Mouse (Mus musculus): ENCODE data around the gene Olfr1204. TPM values are rescaled to one million over a fixed set of nuclear protein-coding genes. Genes with fewer than 3 reads are reported as not detected.

The Olfr1204 gene
- not detected in 2 replicates for polyA plus RNA-seq (2015; fragmentation: Nextera tagmentation; extraction: Ambion mirVana)

GRCm38 (mm10) chr2:88848992-88849391, at the start of gene Olfr1204:
Gene Olfr1204 (plus strand): TSS chr2:88849292.

GRCm38 (mm10) chr2:88814196-88814595, 34.9 kb upstream of the Olfr1204 start, which contains the start of gene Olfr1202:
Gene Olfr1202 (plus strand): TSS chr2:88814496.

GRCm38 (mm10) chr2:88829437-88829836, 19.7 kb upstream of the Olfr1204 start, which contains the start of gene Olfr1205:
Gene Olfr1205 (plus strand): TSS chr2:88829737.

DNA sequence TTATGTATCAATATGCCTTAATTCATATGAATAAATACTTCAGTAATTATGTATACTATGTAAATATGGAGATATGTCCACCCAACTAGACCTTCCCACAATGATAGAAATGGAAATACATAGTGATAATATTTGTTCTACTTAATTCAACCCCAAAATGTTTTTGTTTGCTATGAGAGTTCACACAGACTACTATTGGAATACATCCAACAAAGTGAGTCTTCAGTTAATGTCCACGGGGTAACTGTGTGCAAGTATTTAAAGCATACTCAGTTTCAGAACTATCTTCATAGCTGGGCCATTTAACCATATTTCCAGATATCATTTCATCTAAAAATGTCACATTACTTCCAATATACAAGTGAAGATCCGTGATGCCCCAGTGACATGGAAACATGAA, 13.8 kb downstream of the Olfr1204 start, which contains the start of gene Olfr1206:
Gene Olfr1206 (plus strand): TSS at position 301 of the 400 bp plus-strand sequence.

GRCm38 (mm10) chr2:88902211-88902610, 53.1 kb downstream of the Olfr1204 start, which contains the start of gene Olfr1208:
Gene Olfr1208 (minus strand): TSS chr2:88902311.

Other genes with a start within 250 kb of the Olfr1204 start
- gene Olfr1191-ps1, start 208.8 kb upstream of the Olfr1204 start, polyA plus RNA-seq (2015; fragmentation: Nextera tagmentation; extraction: Ambion mirVana): not detected in 2 replicates
- not detected in 2 replicates for gene Olfr1192-ps1, start 200.8 kb upstream of the Olfr1204 start, polyA plus RNA-seq (2015; fragmentation: Nextera tagmentation; extraction: Ambion mirVana)
- gene Olfr1193, start 173.7 kb upstream of the Olfr1204 start, polyA plus RNA-seq (2015; fragmentation: Nextera tagmentation; extraction: Ambion mirVana): not detected in 2 replicates
- gene Olfr1195, start 160.1 kb upstream of the Olfr1204 start, polyA plus RNA-seq (2015; fragmentation: Nextera tagmentation; extraction: Ambion mirVana): not detected in 2 replicates
- not detected in 2 replicates for gene Olfr1196, start 144.7 kb upstream of the Olfr1204 start, polyA plus RNA-seq (2015; fragmentation: Nextera tagmentation; extraction: Ambion mirVana)
- gene Olfr1197, start 116.9 kb upstream of the Olfr1204 start, polyA plus RNA-seq (2015; fragmentation: Nextera tagmentation; extraction: Ambion mirVana): not detected in 2 replicates
- gene Olfr1198, start 97.9 kb upstream of the Olfr1204 start, polyA plus RNA-seq (2015; fragmentation: Nextera tagmentation; extraction: Ambion mirVana): not detected in 2 replicates
- gene Olfr1199, start 88.8 kb upstream of the Olfr1204 start, polyA plus RNA-seq (2015; fragmentation: Nextera tagmentation; extraction: Ambion mirVana): not detected in 2 replicates
- not detected in 2 replicates for gene Olfr1200, start 78.8 kb upstream of the Olfr1204 start, polyA plus RNA-seq (2015; fragmentation: Nextera tagmentation; extraction: Ambion mirVana)
- gene Olfr1201, start 56.3 kb upstream of the Olfr1204 start, polyA plus RNA-seq (2015; fragmentation: Nextera tagmentation; extraction: Ambion mirVana): not detected in 2 replicates
- gene Olfr1202, start 34.8 kb upstream of the Olfr1204 start, polyA plus RNA-seq (2015; fragmentation: Nextera tagmentation; extraction: Ambion mirVana): not detected in 2 replicates
- gene Olfr1205, start 19.6 kb upstream of the Olfr1204 start, polyA plus RNA-seq (2015; fragmentation: Nextera tagmentation; extraction: Ambion mirVana): not detected in 2 replicates
- not detected in 2 replicates for gene Olfr1206, start 13.9 kb downstream of the Olfr1204 start, polyA plus RNA-seq (2015; fragmentation: Nextera tagmentation; extraction: Ambion mirVana)
- not detected in 2 replicates for gene Olfr1208, start 53.0 kb downstream of the Olfr1204 start, polyA plus RNA-seq (2015; fragmentation: Nextera tagmentation; extraction: Ambion mirVana)
- gene Olfr1209, start 65.9 kb downstream of the Olfr1204 start, polyA plus RNA-seq (2015; fragmentation: Nextera tagmentation; extraction: Ambion mirVana): not detected in 2 replicates
- not detected in 2 replicates for gene Olfr1211, start 88.8 kb downstream of the Olfr1204 start, polyA plus RNA-seq (2015; fragmentation: Nextera tagmentation; extraction: Ambion mirVana)
- gene Olfr1212, start 104.7 kb downstream of the Olfr1204 start, polyA plus RNA-seq (2015; fragmentation: Nextera tagmentation; extraction: Ambion mirVana): not detected in 2 replicates
- gene Gm13762, start 131.0 kb downstream of the Olfr1204 start, polyA plus RNA-seq (2015; fragmentation: Nextera tagmentation; extraction: Ambion mirVana): not detected in 2 replicates
- not detected in 2 replicates for gene Olfr1214, start 143.4 kb downstream of the Olfr1204 start, polyA plus RNA-seq (2015; fragmentation: Nextera tagmentation; extraction: Ambion mirVana)
- not detected in 2 replicates for gene Olfr1215, start 157.7 kb downstream of the Olfr1204 start, polyA plus RNA-seq (2015; fragmentation: Nextera tagmentation; extraction: Ambion mirVana)
- gene Olfr1216, start 169.0 kb downstream of the Olfr1204 start, polyA plus RNA-seq (2015; fragmentation: Nextera tagmentation; extraction: Ambion mirVana): not detected in 2 replicates
- gene Olfr1217, start 182.8 kb downstream of the Olfr1204 start, polyA plus RNA-seq (2015; fragmentation: Nextera tagmentation; extraction: Ambion mirVana): not detected in 2 replicates
- gene Olfr1218, start 211.9 kb downstream of the Olfr1204 start, polyA plus RNA-seq (2015; fragmentation: Nextera tagmentation; extraction: Ambion mirVana): not detected in 2 replicates
- gene Olfr1219, start 234.2 kb downstream of the Olfr1204 start, polyA plus RNA-seq (2015; fragmentation: Nextera tagmentation; extraction: Ambion mirVana): not detected in 2 replicates

Data from urinary bladder, postnatal 0 days (tissue).